Mouse (Mus musculus) lung, postnatal 14 days (tissue): Measurements from ENCODE around the gene Plekha1.

Experiments used
- DNase-seq: peaks from one replicate; pipeline ENCODE4 v3.0.0; 2021

Plekha1 gene

DNA sequence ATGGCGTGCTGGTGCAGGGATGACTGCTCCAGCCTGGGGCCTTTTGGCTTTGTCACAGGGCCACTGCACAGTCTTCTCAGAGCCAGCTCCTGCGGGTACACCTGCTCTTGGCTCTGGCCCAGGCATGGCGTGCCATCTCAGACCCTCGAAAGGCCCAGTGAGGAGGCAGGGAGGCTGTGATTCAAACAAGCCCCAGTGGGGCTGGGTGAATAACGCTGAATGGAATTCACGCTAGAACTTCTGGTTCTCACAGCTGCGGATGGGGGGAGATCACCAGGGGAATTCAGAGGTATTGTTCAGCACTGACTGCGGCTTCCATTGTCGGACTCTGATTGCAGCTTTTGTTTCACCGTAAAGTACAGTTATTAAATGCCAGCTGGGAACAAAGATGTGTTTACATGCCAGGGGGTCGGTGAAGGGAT is 4.8 kb upstream of the Plekha1 start:
- DNase-seq, result peak; percentile 30

DNA sequence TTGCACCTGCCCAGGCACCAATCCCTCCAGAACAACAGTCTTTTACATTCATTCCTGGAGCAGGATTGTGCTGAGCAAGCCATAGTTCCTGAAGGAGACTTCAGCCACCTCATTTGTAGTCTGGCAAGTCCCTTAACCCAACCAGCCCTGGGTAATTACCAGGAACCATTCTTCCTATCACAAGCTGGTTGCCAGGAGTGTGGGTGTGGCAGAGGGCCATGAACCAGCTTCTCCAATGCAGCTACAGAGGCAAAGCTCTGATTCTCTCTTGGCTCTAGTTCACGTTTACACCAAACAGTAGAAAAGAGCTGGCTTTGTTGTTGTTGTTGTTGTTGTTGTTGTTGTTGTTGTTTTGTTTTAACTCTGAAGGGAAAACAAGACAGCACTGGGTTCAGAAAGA is 3.1 kb upstream of the Plekha1 start:
- DNase-seq, result no peak

DNA sequence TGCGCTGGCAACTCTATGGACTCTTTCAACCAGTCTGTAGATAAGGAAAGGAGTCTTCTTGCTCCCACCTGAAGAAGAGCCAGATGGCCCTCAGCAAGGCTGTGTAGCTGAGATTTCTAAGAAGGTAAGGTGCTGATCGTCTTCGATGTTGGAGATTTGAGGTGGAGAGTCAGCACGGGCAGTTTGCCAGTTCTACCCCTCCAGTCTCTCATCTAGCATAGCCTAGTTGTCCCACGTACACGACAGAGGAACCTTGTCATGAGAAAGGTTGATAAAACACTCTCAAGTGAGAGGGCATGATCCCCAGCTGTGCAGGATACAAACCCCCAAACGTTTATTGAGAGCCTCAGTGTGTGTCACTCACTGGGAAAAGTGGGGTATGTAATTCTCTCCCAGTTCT is 845 bp upstream of the Plekha1 start:
- no peak for DNase-seq

DNA sequence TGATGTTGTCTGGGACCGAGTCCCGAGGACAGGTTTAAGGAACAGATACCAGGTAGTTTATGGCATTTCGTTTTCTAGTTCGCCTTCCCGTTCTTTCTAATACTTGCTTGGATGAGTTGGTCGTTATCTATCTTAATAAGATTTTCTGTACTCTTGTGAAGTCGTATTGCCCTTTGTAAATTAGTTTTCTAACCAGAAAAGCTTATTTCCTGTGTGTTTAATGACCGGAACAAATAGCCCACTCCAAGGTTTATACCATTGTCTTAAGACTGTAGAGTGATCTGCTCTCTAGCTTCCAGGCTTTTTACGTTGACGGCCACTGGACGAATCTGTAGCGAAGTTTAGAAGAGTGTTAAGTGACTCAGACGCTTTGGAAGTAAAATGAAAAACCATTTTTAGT is 1.1 kb downstream of the Plekha1 start:
- DNase-seq, result no peak

DNA sequence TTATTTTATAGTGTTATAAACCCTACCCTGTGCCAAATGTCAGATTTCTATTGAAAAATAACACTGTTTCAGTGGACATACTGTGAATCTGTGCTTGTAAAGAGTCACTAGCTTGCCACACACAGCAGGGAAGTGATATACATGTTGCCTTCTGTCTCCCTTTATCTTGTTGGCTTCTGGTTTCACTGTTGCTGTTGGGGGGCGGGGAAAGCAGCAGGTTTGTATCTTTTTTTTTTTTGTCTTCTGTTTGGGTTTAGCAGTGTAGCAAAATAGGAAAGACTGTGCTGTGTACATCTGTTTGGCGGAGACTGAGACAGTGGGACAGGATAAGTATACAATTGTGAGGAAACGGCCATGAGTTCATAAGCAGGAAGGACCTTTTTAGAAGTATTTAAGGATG is 1.7 kb downstream of the Plekha1 start:
- DNase-seq, result peak; percentile 19

DNA sequence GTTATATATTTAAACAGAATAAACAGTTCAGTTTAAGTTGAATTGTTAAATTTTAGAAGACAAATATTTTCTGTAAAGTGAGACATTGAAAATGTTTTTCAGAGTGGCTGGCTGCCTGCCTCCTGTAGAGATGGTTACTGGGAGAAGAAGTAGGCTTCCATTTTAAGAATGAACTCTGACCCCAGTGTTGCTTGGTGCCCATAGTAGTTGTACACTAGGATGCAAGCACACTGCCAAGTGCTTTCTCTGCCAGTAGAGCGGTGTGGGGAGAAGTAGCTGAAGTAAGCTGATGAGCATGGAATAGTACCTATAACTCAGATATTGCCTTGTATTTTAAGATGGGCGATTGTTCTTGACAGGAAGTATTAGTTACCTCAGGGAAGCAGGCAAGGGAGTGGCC is 18.6 kb downstream of the Plekha1 start:
- DNase-seq, result no peak

DNA sequence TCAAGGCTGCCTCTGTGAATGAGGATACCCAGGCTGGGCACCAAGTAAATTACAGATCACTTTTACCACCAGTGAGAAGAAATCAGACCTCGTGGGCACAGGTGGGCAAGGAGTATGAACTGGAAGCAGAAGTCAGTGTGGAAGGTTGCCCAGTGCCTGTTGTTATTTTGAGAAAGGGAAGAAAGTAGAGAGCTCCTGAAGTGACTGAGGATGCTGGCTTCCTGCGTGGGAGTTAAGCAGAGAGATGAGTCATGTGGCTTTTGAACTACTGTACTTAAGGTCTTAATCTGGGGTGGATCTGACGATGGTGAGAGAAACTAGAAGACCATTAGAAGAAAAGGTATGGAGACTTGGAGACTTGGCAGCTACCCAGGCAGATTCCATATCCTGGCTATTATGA is 20.7 kb downstream of the Plekha1 start:
- DNase-seq, result no peak

DNA sequence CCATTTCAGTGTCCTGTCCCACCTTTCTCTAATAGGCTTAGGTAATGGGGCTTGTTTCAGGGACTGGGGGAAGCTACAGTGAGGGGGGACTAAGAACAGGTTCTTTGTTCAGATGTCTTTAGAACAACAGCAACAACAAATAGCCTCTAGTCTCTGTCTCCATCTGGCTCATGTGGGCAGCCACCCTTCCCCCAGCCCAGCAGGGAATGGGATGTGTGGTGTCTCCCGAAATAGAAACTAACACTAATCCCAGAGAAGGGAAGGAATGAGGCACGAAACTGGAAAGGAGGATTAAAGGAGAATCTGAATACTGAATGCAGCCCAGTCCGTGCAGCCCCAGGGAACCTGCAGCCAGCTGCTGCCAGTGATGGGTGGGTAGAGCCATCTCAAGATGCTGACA is 22.4 kb downstream of the Plekha1 start:
- peak; percentile 39 for DNase-seq

DNA sequence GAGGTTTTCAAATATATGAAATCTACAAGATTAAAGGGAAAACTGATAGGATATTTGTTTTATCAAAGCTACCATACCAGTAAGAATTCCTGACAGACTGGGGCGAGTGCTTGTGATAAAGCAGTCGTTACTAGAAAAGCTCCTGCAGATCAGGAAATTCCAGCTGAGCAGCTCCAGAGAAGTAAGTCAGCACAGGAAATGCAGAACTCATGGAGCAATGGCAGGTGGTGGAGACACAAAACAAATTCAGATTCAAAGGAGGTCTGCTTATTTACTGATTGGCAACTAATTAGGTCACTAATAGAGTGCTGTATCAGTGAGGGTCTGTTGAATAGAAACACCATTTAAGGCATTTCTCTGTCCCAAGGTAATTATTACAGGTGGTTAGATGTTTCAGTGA is 25.3 kb downstream of the Plekha1 start:
- no peak for DNase-seq

DNA sequence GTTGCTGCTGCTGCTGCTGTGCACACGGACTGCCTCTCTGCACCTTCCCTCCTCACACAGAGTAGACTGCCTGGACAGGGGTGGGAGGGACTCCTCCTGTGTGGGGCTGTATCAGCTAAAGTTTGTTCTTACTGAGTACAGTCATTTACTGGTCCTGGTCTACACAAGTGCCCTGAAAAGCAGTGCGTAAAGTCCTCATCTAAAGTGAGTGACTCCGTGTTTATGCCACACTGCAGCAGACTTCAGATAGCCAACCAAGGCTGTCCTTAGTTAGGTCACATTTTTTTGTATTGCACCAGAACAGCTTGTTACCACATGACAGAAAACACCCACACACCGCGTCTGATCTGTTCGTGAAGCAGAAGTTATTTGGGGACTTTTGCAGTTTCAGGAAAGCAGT is 27.4 kb downstream of the Plekha1 start:
- DNase-seq, result peak; percentile 39

DNA sequence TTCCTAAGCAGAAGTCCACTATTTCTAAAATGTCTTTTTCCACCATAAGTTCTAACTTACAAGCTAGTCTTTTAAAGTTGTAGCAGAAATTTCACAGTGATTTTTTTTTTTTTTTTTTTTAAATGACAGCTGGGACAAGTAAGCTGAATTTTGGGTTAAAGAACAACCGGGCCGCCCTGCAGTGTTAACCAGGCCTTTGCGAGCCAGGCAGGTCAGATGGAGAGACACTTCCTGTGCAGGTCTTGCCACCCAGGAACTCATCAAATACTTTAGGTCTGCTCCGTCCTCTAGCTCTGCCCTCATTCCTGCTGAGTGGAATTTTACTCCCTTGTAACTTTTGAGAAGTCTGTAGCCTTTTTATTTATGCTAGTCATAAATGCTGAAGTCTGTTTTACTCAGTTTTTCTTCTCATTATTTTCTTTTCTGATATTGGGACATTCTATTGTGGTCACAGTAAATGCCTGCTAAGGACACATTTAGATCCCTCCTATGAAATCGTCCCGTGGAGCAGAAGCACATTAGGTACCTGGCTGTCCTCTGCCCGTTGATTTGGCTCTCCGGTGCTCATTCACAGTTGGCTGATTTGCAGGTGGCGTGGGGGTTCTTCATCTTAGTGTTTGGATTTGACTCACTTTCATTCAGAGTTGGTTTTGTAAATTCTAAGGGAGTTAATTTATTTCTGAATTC is 29.5 kb downstream of the Plekha1 start:
- no peak for DNase-seq

DNA sequence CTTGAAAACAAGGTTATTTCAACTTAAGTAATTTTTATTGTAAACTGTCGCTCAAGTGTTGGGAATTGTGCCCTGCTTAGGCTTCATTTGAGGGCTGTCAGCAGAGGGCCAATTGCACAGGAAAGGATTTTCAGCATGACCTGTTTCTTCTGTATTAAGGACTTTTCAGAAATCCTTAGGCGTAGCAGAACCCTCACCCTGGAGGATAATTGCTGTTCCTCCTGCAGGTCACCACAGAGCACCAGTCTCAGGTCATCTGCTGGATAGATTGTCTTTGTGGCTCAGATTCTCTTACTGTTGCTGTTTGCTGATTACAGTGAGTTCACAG is 30.0 kb downstream of the Plekha1 start:
- no peak for DNase-seq

DNA sequence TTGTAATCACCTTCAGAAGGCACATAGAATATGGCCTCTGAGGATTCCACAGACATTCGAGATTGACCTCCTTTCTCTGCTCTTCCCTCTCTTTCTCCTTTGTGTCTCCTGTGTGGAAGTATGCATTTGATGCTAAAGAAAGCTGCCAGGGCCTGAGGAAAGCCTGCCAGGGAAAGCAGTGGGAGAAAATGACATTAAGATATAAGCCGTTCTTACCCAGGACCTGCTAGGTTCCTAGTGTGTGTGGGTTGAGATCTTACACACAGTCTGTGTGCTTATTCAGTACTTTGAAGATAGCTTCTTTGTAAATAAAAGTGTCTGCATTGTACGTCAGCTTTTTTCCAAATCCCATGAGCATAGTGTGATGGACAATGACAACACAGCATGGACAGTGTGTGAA is 30.5 kb downstream of the Plekha1 start:
- no peak for DNase-seq

DNA sequence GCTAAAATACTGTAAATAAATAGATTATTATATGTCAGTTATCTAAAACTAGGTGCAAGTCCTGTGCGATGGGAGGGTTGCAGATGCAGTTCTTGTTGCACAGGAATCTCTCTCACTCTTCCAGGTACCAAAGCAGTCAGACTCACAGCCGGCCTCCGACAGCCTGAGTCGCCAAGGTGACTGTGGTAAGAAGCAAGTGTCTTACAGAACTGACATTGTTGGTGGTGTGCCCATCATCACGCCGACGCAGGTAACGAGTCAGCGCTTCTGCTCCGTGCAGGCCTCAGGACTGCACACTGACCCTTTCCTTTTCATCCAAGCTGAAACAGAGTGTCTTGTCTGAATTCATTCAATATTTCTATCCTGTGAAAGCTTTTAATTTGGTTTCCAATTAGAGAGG is 31.6 kb downstream of the Plekha1 start:
- DNase-seq, result no peak

DNA sequence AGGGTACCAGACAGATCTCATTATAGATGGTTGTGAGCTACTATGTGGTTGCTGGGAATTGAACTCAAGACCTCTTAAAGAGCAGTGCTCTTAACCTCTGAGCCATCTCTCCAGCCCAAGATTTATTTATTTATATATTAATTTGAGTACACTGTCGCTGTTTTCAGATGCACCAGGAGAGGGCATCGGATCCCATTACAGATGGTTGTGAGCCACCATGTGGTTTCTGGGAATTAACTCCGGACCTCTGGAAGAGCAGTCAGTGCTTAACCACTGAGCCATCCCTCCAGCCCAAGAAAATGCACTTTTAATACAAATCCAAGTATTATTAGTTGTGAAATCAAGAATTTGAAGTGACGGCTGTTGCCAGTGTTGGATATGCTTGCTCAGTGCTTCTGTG is 32.8 kb downstream of the Plekha1 start:
- DNase-seq, result no peak

DNA sequence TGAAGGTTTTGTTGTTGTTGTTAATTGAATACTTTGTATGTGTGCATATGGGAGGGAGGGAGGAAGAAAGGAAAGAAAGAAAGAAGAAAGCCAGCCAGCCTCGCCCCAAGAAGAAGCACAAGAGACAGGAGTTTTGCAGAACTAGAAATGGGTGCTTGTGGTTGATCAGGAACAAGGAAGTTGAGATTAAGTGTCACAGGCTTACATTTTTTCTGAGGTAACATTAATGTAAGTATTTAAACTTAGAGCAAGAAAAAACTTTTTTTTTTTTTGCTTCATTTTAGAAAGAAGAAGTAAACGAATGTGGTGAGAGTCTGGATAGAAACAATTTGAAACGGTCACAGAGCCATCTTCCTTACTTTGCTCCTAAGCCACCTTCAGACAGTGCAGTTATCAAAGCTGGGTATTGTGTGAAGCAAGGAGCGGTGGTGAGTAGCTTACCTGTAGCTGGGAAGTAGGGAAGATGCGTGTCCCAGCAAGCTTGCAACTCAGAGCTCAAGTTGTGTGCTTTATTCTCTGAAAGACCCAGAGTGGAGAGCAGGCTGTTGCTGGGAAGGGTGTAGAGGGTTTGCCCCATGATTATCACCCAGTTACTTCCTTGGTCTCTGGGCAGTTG is 34.8 kb downstream of the Plekha1 start:
- DNase-seq, result no peak

DNA sequence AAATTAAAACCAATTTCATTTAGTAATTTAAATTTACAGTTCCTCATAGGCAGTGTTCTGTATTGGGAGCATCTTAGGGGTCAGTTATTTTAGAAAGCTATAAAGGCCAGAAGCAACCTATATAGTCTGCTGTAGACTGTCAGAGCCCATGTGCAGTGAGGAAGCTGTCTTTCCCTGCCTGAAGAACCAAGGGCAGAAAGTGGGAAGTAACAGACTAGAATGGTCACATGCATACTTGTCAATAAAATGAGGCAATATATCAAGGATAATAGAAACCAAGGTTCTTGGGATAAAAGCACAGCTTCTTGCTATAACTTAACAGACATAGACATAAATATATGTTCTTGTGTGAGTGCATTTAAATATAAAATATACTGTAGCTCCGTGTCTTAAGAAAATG is 37.4 kb downstream of the Plekha1 start:
- no peak for DNase-seq

DNA sequence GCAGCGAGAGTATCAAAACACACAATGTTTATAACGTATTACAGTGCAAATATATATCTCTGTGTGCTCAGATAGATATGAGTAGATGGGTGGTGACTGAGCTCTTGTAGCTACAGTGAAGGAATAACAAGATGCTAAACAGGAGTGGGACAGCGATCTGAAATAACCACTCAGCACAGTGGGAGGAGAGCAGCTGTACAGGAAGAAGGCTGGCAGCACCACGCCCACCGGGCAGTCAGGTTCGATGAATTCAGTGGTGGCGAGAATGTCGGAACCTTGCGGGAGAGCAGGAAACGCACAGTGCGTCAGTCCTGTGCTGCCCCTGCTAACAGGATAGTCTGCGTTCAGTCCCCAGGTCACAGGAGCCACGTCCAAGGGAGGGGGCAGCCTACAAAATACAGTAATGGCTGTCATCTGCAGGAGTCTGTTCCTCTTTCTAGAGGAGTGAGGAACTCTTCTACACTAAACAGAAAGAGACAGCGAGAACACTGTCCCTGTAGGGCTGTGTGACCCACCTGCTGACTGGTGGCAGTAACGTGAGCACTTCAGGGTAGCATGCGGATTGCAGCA is 38.0 kb downstream of the Plekha1 start:
- DNase-seq, result peak; percentile 16

DNA sequence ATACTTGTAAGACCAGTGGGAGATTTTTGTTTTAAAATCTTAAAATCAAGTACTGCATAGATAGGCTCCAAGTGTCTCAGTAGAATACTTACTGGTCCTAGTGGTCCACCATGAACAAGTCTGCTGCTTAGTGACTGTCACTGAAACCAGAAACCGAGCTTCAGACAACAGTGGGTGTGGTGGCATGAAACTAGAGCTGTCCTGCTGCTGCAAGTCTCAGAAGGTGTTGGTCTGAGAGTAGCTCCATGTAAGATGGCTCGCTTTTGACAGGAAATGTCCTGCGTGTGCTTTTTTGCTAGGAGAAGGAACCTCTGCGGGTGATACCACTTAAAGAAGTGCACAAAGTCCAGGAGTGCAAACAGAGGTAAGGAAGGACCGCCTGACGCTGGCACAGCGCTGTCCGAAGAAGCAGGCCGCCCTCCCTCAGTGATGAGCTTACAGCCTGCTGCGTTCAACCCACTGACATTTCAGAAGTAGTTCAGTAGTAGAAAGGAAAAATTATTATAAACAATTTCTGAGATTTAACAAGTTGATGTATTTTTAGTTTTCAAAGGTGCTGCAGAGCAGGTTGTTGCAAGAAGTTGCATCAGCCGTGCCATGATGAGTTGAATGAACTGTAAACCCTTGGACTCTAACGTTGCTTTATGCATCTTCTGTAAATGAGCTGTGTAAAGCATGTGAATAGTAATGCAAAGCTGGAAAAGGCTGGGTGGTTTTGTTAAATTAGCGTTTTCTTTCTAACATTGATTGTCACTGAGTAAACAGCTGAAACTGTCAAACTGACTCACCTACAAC is 39.2 kb downstream of the Plekha1 start:
- no peak for DNase-seq

DNA sequence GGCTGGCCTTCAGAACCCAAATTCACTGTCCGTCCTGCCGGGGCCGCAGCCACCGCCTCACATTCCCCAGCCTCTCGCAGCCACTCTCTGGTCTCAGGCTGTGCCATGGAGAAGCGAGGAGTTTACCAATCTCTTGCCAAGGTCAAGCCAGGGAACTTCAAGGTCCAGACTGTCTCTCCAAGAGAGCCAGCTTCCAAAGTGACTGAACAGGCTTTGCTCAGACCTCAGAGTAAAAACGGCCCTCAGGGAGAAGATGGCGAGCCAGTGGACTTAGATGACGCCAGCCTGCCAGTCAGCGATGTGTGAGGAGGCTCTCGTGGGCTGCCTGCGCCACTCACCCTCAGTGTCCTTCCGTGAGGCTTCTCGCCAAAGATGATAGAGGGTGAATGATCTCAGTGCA is 45.3 kb downstream of the Plekha1 start:
- DNase-seq, result no peak

DNA sequence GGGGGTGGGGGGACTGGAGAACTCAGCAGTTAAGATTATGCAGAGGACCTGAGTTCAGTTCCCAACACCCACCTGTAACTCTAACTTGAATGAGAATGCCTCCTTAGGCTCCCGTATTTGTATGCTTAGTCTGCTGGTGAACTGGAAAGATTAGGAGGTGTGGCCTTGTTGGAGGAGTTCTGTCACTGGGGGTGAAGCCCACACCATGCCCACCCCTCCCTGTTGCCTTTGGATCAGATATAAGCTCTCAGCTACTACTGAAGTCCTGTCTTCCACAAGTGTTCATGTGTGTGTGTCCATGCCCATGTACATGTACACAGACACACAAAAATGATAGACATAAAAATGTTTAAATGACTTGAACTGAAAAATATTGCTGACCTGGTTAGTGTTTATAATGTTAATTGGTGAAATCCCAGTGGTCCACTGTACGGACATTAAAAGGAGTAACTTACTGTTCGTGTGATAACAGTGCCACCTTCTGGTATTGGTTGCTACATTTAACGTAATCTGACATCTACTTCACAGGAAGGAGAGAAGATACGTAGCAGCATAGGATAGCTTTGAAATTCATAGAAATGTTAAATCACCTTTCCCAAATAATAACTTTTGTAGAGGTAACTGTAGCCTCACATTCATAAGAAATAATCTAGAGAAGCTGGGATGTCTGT is 49.3 kb downstream of the Plekha1 start:
- peak; percentile 58 for DNase-seq

DNA sequence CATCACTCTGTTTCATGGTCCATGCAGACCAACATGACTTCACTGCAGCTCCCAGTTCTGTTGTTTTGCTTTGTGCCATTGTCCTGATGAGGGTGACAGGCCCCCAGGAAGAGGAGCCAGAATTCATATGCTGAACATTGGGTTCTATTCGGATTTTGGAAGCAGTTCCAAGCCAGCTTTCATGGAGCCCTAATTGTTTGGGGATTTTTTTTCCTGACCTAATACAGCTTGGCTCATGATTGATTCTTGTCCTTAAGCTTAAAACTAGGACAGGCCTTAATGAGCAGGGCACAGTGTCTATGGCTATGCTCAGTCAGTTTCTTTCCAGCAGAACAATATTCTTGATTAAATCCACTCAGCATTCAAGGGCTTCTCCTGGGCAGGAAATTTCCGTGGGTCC is 52.7 kb downstream of the Plekha1 start:
- DNase-seq, result no peak

DNA sequence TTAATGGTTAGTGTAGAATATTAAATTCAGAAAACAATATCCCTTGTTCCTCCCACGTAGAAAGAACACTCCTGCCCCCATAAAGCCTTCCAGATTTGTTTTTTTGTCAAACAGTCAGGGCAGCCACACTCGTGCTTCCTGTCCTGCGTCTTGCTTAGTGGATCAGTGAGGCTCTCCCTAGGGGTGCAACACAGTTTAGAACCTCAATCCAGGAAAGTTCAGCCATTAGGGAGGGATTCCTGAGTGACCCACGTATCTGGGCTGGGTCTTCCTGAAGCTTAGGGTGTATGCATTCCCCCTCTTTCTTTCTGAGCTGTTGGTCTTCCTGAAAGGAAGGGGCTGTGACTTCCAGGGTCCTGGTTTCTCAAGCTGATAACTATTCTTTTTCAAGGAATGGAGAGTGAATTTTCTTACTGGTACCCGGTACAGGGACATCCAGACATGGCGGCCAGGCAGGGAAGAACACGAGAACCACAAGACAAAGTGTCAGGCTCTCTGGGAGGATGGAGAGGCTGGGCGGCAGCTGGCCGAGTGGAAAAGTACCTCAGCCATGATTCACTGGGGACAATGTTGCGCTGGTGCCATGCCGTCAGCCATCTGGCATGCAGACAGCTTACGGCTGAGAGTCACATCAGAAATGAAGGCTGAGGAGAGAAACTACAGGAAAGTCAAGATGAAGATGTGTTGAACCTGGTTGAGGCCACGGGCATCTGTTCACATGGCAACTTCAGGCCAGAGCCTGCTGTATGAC is 57.6 kb downstream of the Plekha1 start:
- no peak for DNase-seq
